Mouse (Mus musculus) bone marrow, adult 2 months (tissue): ENCODE results near the gene Cd27.

ENCODE experiments used
- CTCF ChIP-seq: fragments of 200-500 bp; IDR thresholded peaks from 2 replicates; pipeline ENCODE4 v1.5.1; 2011; ENCODE audit warnings: low read length, control low read depth; ENCODE audit not compliant: control insufficient read depth, insufficient read depth
- POLR2A ChIP-seq: fragments of 200-500 bp; IDR thresholded peaks from 2 replicates; pipeline ENCODE4 v1.6.1; 2011; ENCODE audit warnings: low read depth, mild to moderate bottlenecking, control low read depth, low read length, borderline replicate concordance; ENCODE audit not compliant: control insufficient read depth

- TF ChIP-seq CTCF (no peak), POLR2A (no peak)
These were observed 46.0 kb downstream of the Cd27 start for GRCm38 (mm10) chr6:125190816-125191215.
